Mouse (Mus musculus) forebrain, embryonic 15.5 days (tissue): ENCODE measurements around the gene Tigar. TPM values are rescaled to one million over a fixed set of nuclear protein-coding genes. Genes with fewer than 3 reads are reported as not detected.

Source experiments
- ATAC-seq: fragments of 200-750 bp; cut with Nextera tagmentation; replicated peaks from 2 replicates; pipeline ENCODE4 v1.8.0; 2017; ENCODE audit warnings: mild to moderate bottlenecking, moderate TSS enrichment, moderate library complexity
- H3K27ac ChIP-seq: fragments of 300-500 bp; sonication (generic); replicated peaks from 2 replicates; pipeline ENCODE4 v1.5.1; 2015; ENCODE audit warnings: mild to moderate bottlenecking, inconsistent platforms
- H3K27me3 ChIP-seq: fragments of 300-500 bp; sonication (generic); 2 replicates; pipeline ENCODE4 v1.6.1; 2015; ENCODE audit warnings: inconsistent platforms
- H3K36me3 ChIP-seq: fragments of 300-500 bp; sonication (generic); 2 replicates; pipeline ENCODE4 v1.6.1; 2015; ENCODE audit warnings: mild to moderate bottlenecking, inconsistent platforms
- H3K4me1 ChIP-seq: fragments of 300-500 bp; sonication (generic); 2 replicates; pipeline ENCODE4 v1.6.1; 2015; ENCODE audit warnings: inconsistent platforms
- H3K4me2 ChIP-seq: fragments of 300-500 bp; sonication (generic); replicated peaks from 2 replicates; pipeline ENCODE4 v1.6.1; 2015; ENCODE audit warnings: mild to moderate bottlenecking, inconsistent platforms
- H3K4me3 ChIP-seq: fragments of 300-500 bp; sonication (generic); 2 replicates; pipeline ENCODE4 v1.5.1; 2015; ENCODE audit warnings: mild to moderate bottlenecking, inconsistent platforms
- H3K9ac ChIP-seq: fragments of 300-500 bp; sonication (generic); replicated peaks from 2 replicates; pipeline ENCODE4 v1.6.1; 2015; ENCODE audit warnings: mild to moderate bottlenecking, inconsistent platforms
- H3K9me3 ChIP-seq: fragments of 300-500 bp; sonication (generic); 2 replicates; pipeline ENCODE4 v1.6.1; 2016; ENCODE audit warnings: inconsistent platforms
- WGBS: fragments of 180-500 bp; shearing (Covaris S2); methylation state at CpG from one replicate; pipeline ENCODE4 v1.1.7; 2015; ENCODE audit warnings: mixed read lengths; 5-methylcytosine and 5-hydroxymethylcytosine counted together
- polyA plus RNA-seq: library from polyadenylated mRNA; unstranded; fragments of >200 nt; fragmentation: Nextera tagmentation; extraction: Ambion mirVana; gene quantifications from 2 replicates; pipeline ENCODE4 v1.2.1, GENCODE M21; 2015

Gene Tigar
- polyA plus RNA-seq, 1 experiment from 2014 or later = 10.0 TPM

- WGBS = 74% methylated on average over 12 of the region's 12 CpGs
- H3K4me3 ChIP-seq = no peak overlapping the region
Observed at GRCm38 (mm10) chr6:127056990-127057588, 52.3 kb downstream of the Tigar start.

DNA sequence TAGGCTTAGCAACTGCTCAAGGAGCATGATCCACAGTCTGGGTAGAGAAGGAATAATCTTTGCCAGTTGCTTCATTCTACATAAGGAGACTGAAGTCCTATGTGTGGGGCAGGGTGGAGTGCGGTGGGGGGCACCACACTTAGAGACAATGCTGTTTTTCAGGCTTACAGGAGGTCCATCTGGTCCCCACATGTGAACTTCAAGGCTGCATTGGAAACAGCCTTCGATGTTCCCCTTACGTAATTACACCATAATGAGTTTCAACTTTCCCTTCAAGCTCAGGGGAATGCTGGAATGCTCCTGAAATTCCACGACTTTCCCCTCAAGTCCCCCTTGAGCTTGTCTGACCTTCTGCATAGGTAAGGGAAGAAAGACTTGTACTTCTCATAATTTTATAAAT lies 58.5 kb downstream of the Tigar start:
- Histone ChIP-seq H3K4me3 (no peak overlapping the region), H3K4me2 (no peak overlapping the region), H3K9ac (no peak overlapping the region), H3K4me1 (no peaks in the 10 kb centered on the region), H3K36me3 (no peaks in the 10 kb centered on the region), H3K27me3 (no peaks in the 10 kb centered on the region), H3K27ac (no peak overlapping the region), H3K9me3 (no peaks in the 10 kb centered on the region)
- ATAC-seq = no peak
- 78% methylated on average over 4 of the region's 4 CpGs for WGBS

More at GRCm38 (mm10) chr6:127056990-127057588, 52.3 kb downstream of the Tigar start:
- Histone ChIP-seq H3K9me3 (no peaks in the 10 kb centered on the region), H3K27ac (no peak overlapping the region), H3K36me3 (no peaks in the 10 kb centered on the region), H3K9ac (no peak overlapping the region), H3K4me1 (no peaks in the 10 kb centered on the region), H3K27me3 (no peaks in the 10 kb centered on the region), H3K4me2 (no peak overlapping the region)
- no peak for ATAC-seq

DNA sequence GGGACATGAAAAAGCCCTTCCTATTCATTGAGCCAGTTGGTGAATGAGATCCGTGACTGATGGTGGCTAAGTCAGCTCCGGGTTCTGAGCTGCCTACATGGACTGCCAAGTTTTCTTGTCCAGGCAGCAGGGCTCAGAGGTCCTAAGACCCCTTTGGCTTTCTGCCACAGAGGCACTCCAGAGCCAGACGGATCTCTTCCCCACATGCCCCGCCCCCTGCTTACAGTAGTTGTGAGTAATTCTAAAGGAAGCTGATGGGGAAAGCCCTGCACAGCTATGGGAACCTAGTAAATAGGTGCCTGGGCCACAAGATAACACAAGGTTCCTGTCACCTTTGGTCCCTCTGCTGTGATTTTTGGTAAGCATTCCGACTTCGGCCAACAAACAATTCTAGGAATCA lies 64.4 kb downstream of the Tigar start:
- ATAC-seq = no peak
- H3K4me2 ChIP-seq = no peak overlapping the region
- H3K9me3 ChIP-seq = no peaks in the 10 kb centered on the region
- H3K27me3 ChIP-seq = no peaks in the 10 kb centered on the region
- no peaks in the 10 kb centered on the region for H3K36me3 ChIP-seq
- no peak overlapping the region for H3K27ac ChIP-seq
- 56% methylated on average over 6 of the region's 6 CpGs for WGBS
- H3K4me1 ChIP-seq = no peaks in the 10 kb centered on the region
- no peak overlapping the region for H3K4me3 ChIP-seq
- no peak overlapping the region for H3K9ac ChIP-seq

Other genes with a start within 250 kb of the Tigar start
- 0.08 TPM in 1 of 2 replicates, not detected in the other for gene Dyrk4, start 187.7 kb downstream of the Tigar start, polyA plus RNA-seq
- 29.9 and 33.8 TPM in 2 replicates for gene Rad51ap1, start 170.0 kb downstream of the Tigar start, polyA plus RNA-seq
- gene D6Wsu163e, start 169.6 kb downstream of the Tigar start, polyA plus RNA-seq = 29.8 and 31.3 TPM in 2 replicates
- gene Fgf6, start 94.0 kb downstream of the Tigar start, polyA plus RNA-seq = not detected in 2 replicates
- gene Fgf23, start 36.7 kb downstream of the Tigar start, polyA plus RNA-seq = 0.09 and 0.10 TPM in 2 replicates
- 1,282 and 1,421 TPM in 2 replicates for gene Ccnd2, start 42.6 kb upstream of the Tigar start, polyA plus RNA-seq